Mouse (Mus musculus) CH12.LX (cell line): ENCODE data around the gene Gjc1. TPM values are rescaled to one million over a fixed set of nuclear protein-coding genes. Genes with fewer than 3 reads are reported as not detected.

Source experiments
- DNase-seq: peaks from one replicate; pipeline ENCODE4 v3.0.0-alpha.2; 2013; ENCODE audit errors: extremely low read depth
- H3K27ac ChIP-seq: 2 replicates; pipeline ENCODE4 v1.5.1; 2012; ENCODE audit warnings: low read depth, mild to moderate bottlenecking, control low read depth, moderate library complexity; ENCODE audit not compliant: insufficient read depth
- H3K27me3 ChIP-seq: replicated peaks from 2 replicates; pipeline ENCODE3; 2012; ENCODE audit warnings: inconsistent platforms
- H3K36me3 ChIP-seq, 2 experiments: replicated peaks in 1 of 2; 2 replicates each; pipeline versions ENCODE3 to v1.6.1; 2012; ENCODE audit warnings: inconsistent platforms in 1 of 2, low read length in 1 of 2, mild to moderate bottlenecking in 1 of 2, mixed read lengths in 1 of 2, moderate library complexity in 1 of 2; ENCODE audit not compliant: control insufficient read depth in 1 of 2, insufficient read depth in 1 of 2
- H3K4me1 ChIP-seq, 2 experiments: 2 replicates each; pipeline ENCODE4 v1.6.1; 2012; ENCODE audit warnings: inconsistent platforms in 1 of 2, moderate library complexity in 1 of 2; ENCODE audit not compliant: insufficient read depth in 2 of 2, control insufficient read depth in 1 of 2
- H3K4me2 ChIP-seq: 2 replicates; pipeline ENCODE4 v1.6.1; 2012; ENCODE audit warnings: low read depth, mild to moderate bottlenecking, control low read depth; ENCODE audit not compliant: poor library complexity, insufficient read depth, severe bottlenecking
- H3K4me3 ChIP-seq, 3 experiments: fragments of 150-350 bp in 1 of 3; sonication (generic) in 1 of 3; replicated peaks in 1 of 3; 2 replicates each; pipeline versions ENCODE3 to v1.5.1; 2011 to 2012; ENCODE audit warnings: low read depth in 2 of 3, low read length in 2 of 3, mild to moderate bottlenecking in 2 of 3, moderate library complexity in 2 of 3, control low read depth in 1 of 3, improper control_type of control experiment in 1 of 3, inconsistent platforms in 1 of 3, mixed read lengths in 1 of 3; ENCODE audit not compliant: poor library complexity in 1 of 3
- H3K79me2 ChIP-seq: replicated peaks from 2 replicates; pipeline ENCODE4 v1.6.1; 2012; ENCODE audit warnings: mild to moderate bottlenecking, moderate library complexity; ENCODE audit not compliant: control insufficient read depth, poor library complexity, insufficient read depth, severe bottlenecking; ENCODE audit errors: extremely low read depth
- H3K9ac ChIP-seq: 2 replicates; pipeline ENCODE4 v1.6.1; 2012; ENCODE audit warnings: low read depth, mild to moderate bottlenecking, control low read depth, moderate library complexity; ENCODE audit not compliant: insufficient read depth
- H3K9me3 ChIP-seq: replicated peaks from 2 replicates; pipeline ENCODE3; 2012; ENCODE audit warnings: low read length, inconsistent platforms, mixed read lengths
- CHD2 ChIP-seq: IDR thresholded peaks from 2 replicates; pipeline ENCODE4 v1.6.1; 2011; ENCODE audit warnings: low read length, improper control_type of control experiment
- CTCF ChIP-seq, 2 experiments: IDR thresholded peaks in 1 of 2; conservative IDR thresholded peaks in 1 of 2; 2 replicates each; pipeline ENCODE4 v1.5.1; 2011 to 2012; ENCODE audit warnings: low read depth in 2 of 2, low read length in 2 of 2, improper control_type of control experiment in 1 of 2, inconsistent platforms in 1 of 2, mild to moderate bottlenecking in 1 of 2, moderate library complexity in 1 of 2
- GABPA ChIP-seq: IDR thresholded peaks from 2 replicates; pipeline ENCODE4 v1.6.1; 2012; ENCODE audit warnings: low read depth, low read length, improper control_type of control experiment, inconsistent platforms; ENCODE audit not compliant: insufficient replicate concordance
- MAFK ChIP-seq: IDR thresholded peaks from 2 replicates; pipeline ENCODE4 v1.6.1; 2011; ENCODE audit warnings: low read length, improper control_type of control experiment; ENCODE audit not compliant: insufficient replicate concordance
- MAZ ChIP-seq: IDR thresholded peaks from 2 replicates; pipeline ENCODE4 v1.6.1; 2012; ENCODE audit warnings: low read depth, mild to moderate bottlenecking, inconsistent platforms, low read length, improper control_type of control experiment, moderate library complexity
- MEF2A ChIP-seq: IDR thresholded peaks from 2 replicates; pipeline ENCODE4 v1.6.1; 2014; ENCODE audit warnings: low read depth, mild to moderate bottlenecking, inconsistent platforms, low read length, improper control_type of control experiment, borderline replicate concordance
- MYC ChIP-seq: IDR thresholded peaks from 2 replicates; pipeline ENCODE4 v1.6.1; 2011; ENCODE audit warnings: low read depth, mild to moderate bottlenecking, improper control_type of control experiment, low read length
- NRF1 ChIP-seq: IDR thresholded peaks from 2 replicates; pipeline ENCODE4 v1.6.1; 2014; ENCODE audit warnings: low read depth, mild to moderate bottlenecking, inconsistent platforms, low read length, improper control_type of control experiment, moderate library complexity
- PAX5 ChIP-seq: IDR thresholded peaks from 2 replicates; pipeline ENCODE4 v1.6.1; 2012; ENCODE audit warnings: low read length, inconsistent platforms, mixed read lengths
- POLR2A ChIP-seq: IDR thresholded peaks from 2 replicates; pipeline ENCODE4 v1.6.1; 2011; ENCODE audit warnings: low read depth, mild to moderate bottlenecking, improper control_type of control experiment, low read length
- RAD21 ChIP-seq: IDR thresholded peaks from 2 replicates; pipeline ENCODE4 v1.6.1; 2011; ENCODE audit warnings: low read depth, mild to moderate bottlenecking, low read length, improper control_type of control experiment, moderate library complexity
- SMC3 ChIP-seq: IDR thresholded peaks from 2 replicates; pipeline ENCODE4 v1.6.1; 2011; ENCODE audit warnings: low read depth, low read length, improper control_type of control experiment
- USF1 ChIP-seq: IDR thresholded peaks from 2 replicates; pipeline ENCODE4 v1.6.1; 2014; ENCODE audit warnings: low read depth, mild to moderate bottlenecking, inconsistent platforms, low read length, improper control_type of control experiment
- ZC3H11A ChIP-seq: IDR thresholded peaks from 2 replicates; pipeline ENCODE4 v1.6.1; 2012; ENCODE audit warnings: low read depth, mild to moderate bottlenecking, inconsistent platforms, low read length, improper control_type of control experiment
- ZKSCAN1 ChIP-seq: IDR thresholded peaks from 2 replicates; pipeline ENCODE4 v1.6.1; 2012; ENCODE audit warnings: low read depth, inconsistent platforms, low read length, improper control_type of control experiment, borderline replicate concordance
- ZMIZ1 ChIP-seq: IDR thresholded peaks from 2 replicates; pipeline ENCODE4 v1.6.1; 2012; ENCODE audit warnings: low read depth, mild to moderate bottlenecking, inconsistent platforms, low read length, improper control_type of control experiment
- dilution Hi-C: fragments of 300-500 bp; cut with MboI; formaldehyde crosslinking; loops from 2 replicates; pipeline ENCODE4 v1.14.3; 2020; ENCODE audit warnings: low sequenced_read_pairs; ENCODE audit not compliant: extremely low pct_unique_long_range_greater_than_20kb, extremely low pct_ligation_motif_present
- in situ Hi-C: fragments of 300-500 bp; cut with MboI; formaldehyde crosslinking; loops from 3 replicates; pipeline ENCODE4 v1.14.3; 2019; ENCODE audit warnings: low sequenced_read_pairs, low pct_ligation_motif_present, low pct_unique_long_range_greater_than_20kb, mixed read lengths
- polyA plus RNA-seq: library from polyadenylated mRNA; unstranded; fragments of >175 nt; gene quantifications from 2 replicates; pipeline ENCODE4 v1.2.1, GENCODE M21; 2012; ENCODE audit warnings: low read depth; ENCODE audit not compliant: insufficient read length
- total RNA-seq, 2 experiments: library from RNA; depleted of rRNA; stranded (reverse); fragments of 300-350 nt in 1 of 2; fragments of >200 nt in 1 of 2; gene quantifications; 2 replicates each; pipeline ENCODE4 v1.2.3; 2012 to 2014

The Gjc1 gene
- total and polyA plus RNA-seq, 3 experiments, result not detected

- TF ChIP-seq PAX5 (no peak), CHD2 (no peak), POLR2A (no peak), GABPA (no peak), ZMIZ1 (no peak), MAFK (no peak), MEF2A (no peak), ZC3H11A (no peak), RAD21 (no peak), USF1 (no peak), NRF1 (no peak), ZKSCAN1 (no peak)
- no peak for DNase-seq
- no peak overlapping the region for H3K4me3 ChIP-seq
- H3K27ac ChIP-seq, result no peak overlapping the region
- H3K9me3 ChIP-seq, result no peaks in the 10 kb centered on the region
- peaks cover 0 to 9% of the 10 kb centered on the region in 2 experiments; a peak in 3 of 4 replicates for H3K4me1 ChIP-seq
- dilution Hi-C loops (no loop called here), in situ Hi-C loops (no loop called here)
- H3K4me2 ChIP-seq, result no peak overlapping the region
- H3K9ac ChIP-seq, result no peak overlapping the region
- no peaks in the 10 kb centered on the region for H3K79me2 ChIP-seq
- H3K27me3 ChIP-seq, result peaks cover 82% of the 10 kb centered on the region
- no peaks in the 10 kb centered on the region for H3K36me3 ChIP-seq
Measured at GRCm38 (mm10) chr11:102769141-102769540, 50.4 kb downstream of the Gjc1 start.

GRCm38 (mm10) chr11:102767055-102767670 lies 52.3 kb downstream of the Gjc1 start:
- H3K4me3 ChIP-seq, result no peak overlapping the region
- TF ChIP-seq SMC3 (no peak), MAZ (no peak), MYC (no peak), MAFK (no peak), ZC3H11A (no peak), CTCF (conservative IDR thresholded peaks at IDR 0.05 in 1 of 2, IDR thresholded peaks at IDR 0.05 in 1 of 2; ENCODE audit: low read depth in 2 of 2, low read length in 2 of 2) (no peak), NRF1 (no peak)
- no peak overlapping the region for H3K4me2 ChIP-seq
- no peak overlapping the region for H3K9ac ChIP-seq
- dilution Hi-C loops, result no loop called here
- peaks cover 85% of the 10 kb centered on the region for H3K27me3 ChIP-seq
- no peak overlapping the region for H3K27ac ChIP-seq
- in situ Hi-C loops, result no loop called here
- no peaks in the 10 kb centered on the region for H3K36me3 ChIP-seq
- peaks cover 0 to 11% of the 10 kb centered on the region in 2 experiments; a peak in 3 of 4 replicates for H3K4me1 ChIP-seq
- no peaks in the 10 kb centered on the region for H3K79me2 ChIP-seq
- H3K9me3 ChIP-seq, result no peaks in the 10 kb centered on the region
- DNase-seq, result no peak
